Mouse (Mus musculus): ENCODE results near the gene Pus3.
"Not testable (repeated sequence)": the region's sequence is repeated elsewhere in the genome, so short reads cannot be mapped to it uniquely, and the experiment has no call there.

Pus3 gene

DNA sequence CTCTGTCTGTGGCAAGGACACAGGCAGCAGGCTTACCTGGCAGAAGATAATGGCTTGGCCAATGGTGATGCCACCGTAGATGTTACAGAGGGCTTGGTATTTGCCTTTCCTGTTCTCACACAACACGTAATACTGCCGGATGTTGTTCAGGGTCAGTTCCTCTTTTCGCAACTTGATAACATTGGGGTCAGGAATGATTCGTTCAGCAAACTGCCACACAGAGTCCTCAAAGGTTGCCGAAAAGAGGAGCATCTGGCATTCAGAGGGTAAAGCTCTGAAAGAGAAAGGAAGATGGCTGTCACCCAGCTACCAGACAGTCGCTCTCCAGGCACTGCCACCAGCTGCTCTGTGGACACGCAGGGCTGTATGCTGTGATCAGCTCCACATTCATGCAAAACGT lies 11.7 kb upstream of the Pus3 start:
- DNase-seq: no peak

DNA sequence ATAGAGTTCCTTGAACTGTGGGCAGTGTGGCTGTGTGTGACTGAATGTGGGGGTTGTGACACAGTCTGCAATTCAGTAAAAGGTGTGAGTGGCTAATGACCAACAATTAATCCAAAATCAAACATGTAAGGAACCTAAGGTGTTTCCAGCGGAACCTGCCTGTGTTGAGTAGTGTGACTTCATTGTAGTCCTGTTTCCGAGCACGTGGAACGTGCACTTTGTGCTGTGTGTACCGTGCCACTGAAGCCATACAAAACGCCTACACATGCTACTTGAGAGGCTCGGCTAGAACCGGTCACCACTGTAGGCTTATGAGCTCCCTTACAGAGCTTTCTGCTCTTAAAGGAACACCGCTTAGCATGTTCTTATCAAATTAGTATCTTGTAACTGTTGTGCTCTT lies 9.9 kb upstream of the Pus3 start:
- DNase-seq: no peak

DNA sequence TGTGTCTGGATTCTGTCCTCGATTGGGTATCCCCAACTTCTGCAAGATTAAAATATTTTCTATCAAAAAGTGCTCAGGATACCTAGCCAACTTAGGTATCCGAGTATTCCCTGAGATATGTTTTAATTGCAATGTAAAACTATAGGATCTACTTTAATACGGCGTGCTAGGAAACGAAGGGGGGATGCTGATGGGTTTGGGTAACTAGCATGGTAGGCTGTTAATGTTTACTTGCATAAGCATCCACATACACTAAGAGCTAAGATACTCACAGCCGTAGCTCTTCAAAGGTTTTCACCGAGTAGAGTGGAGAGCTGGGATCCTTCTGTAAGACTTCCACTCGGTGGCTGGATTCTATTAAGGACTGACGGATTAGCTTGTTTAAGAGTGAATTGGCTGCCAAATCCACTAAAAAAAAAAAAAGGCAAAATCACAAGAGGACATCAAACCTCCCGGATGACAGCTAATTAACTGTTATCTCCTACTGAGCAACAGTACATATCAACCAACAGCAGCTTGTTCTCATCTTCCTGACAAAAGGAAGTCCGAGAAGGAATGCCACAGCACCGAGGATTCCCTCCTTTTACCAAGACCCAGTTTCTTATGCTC lies 1.8 kb upstream of the Pus3 start:
- DNase-seq: no peak

DNA sequence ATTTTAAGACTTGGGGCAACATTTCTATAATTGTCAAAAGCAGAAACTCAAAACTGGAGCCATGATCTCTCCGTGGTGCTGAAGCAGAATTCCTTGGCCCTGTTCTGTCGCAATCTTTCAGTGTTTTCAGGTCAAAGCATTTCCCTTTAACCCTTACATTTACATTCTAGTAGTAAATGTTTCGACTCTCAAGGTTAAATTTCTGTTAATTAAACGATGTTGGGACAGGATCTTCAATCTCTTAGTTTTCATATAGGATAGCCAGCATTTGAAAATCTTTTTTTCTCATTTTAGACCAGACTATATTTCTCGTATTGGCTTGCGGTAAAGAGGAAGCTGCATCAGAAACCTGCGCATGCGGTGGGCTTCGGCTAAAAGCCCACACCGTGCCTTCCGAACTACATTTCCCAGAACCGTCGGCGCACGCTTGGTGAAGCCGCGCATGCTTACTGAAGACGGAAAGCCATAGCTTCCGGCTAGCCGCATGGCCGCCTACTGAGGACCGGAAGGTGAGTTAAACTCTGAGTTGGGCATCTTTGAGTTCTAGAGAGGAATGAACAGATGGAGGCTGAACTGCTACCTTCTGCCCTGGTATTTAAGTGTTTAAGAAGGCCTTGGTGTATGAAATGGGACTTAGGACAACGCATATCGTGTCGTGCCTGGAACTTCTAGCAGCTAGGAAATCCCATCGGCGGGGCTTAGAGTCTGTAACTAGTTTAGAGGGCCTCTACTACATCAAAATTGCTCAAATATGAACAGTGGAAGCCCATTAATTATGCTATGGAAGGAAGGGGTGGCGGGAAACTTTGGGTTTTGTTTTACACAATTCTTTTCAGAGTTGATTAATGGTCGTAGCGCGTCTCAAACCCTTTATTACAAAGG lies 855 bp downstream of the Pus3 start:
- peak; percentile 84 to 89 for DNase-seq

DNA sequence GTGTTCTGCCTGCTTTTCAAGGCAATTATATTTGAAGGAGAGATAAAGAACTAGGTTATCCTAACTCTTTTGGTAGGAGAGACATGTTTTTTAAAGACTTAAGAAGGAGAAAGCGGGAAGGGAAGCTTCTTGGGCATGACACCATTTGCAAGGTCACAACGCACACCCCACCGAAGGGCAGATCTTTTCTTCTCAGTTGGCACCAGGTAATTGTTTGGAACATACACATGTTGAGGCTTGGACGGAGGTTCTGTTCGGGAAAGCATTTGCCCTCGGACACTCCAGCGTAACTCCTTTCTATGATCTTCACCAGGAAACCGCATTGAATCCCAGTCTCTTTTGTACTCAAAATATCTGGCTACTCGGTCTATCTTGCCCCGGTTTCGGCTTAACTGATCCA lies 2.7 kb downstream of the Pus3 start:
- no peak for DNase-seq

DNA sequence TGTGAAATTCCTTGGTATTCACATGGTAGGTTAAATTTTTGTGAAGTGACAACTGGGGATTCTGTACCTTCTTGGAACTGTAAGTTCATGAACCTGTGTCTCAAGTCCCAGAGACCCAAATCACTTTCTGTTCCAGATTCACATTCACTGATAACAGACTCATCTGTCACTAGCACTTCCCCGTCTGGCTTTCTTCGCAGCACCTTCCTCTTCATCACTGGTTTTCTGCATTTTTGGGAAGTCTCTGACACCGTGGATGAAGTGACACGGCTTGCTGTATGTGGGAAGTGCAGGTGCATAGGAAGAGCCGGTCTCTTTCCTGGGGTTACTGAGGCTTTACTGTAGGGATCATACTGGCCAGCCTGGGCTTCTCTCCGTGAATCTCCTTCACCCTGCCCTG lies 3.2 kb downstream of the Pus3 start:
- no peak for DNase-seq

DNA sequence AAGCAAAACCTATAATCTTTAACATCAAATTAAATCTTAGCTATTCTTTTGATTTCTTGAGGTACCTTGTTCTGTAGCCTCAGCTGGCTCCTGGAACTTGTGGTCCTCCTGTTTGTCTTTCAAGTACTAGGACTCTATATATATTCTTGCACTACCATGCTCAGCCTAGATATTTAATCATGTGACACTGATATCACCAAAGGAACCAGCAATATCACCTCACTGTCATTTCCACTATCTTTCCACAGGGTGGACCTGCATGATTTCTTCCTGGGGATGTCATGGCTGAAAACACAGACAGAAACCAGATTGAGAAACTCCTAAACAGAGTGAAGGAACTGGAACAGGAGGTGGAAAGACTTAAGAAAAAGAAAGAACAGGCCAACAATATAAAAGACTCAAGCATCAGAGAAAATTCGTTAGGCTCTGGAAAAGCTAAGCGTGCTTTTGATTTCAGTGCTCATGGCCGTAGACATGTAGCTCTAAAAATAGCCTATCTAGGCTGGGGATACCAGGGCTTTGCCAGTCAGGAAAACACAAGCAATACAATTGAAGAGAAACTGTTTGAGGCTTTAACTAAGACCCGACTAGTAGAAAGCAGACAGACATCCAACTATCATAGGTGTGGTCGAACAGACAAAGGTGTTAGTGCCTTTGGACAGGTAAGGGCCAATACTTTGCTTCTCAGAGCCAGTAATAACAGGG lies 6.3 kb downstream of the Pus3 start:
- no peak for DNase-seq

DNA sequence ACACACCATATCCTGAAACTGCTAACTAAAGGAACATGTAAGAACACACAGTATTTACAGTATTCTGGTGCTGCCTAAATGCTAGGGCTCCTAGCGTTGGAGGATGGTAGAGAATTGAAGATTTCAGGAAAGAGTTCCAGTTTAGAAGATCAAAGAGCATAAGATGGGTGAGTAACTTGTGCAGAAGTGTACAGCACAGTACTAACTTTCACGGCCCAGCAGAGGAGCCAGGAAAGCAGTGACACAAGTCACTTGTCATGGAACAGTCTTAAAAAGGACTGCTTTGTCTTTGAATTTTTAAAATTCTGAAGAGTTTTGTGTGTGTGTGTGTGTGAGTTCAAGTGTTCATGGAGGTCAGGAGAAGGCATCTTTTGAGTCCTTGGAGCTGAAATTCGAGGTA lies 9.6 kb downstream of the Pus3 start:
- DNase-seq: no peak

DNA sequence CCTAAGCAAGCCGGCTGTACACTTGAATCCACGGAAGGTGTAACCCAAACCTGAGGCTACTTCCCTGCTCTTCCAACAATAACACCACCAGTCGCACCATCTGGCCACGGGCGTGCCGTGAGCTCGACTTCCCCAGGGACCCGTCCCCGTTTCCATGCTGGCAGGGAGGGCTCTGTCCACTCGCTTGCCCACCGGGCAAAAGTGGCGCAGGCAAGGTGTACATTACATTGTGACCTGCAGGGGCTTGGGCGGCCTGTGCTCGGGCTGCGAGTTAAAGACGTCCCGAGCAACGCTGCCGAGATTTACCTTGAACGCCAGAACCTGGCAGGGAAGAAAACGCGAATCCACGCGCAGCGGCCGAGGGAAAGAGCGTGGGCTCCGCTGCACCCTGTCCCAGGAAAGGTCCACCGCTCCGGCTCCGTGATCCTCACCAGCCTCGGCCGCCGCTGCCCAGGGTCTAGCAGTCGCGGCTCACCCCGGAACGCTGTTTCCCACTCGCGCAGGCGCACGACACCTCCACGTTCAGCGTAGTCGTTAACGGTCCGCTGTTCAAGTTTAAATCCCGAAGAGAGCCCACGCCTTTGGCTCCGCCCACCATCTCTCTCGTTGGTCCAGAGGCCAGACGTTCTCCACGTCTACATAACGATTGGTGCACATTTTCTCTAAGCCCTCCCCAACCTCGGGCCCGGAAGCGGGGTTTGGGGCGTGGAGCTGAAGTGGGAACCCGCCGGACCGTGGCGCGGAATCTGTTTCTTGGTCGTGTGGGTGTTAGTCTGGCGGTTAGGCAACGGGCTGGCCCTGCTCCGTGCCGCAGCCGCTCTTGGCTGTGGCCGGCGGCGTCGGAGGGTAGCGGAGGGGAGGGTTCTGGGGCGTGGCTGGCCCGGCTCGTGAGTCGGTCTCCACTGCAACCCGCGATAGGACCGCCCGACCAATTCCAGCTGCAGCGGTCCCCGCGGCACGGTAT lies 11.5 kb downstream of the Pus3 start, which contains the start of the genes Pate2 and Hyls1:
Gene Pate2 (plus strand): TSS at position 714 of the 964 bp plus-strand sequence.
Gene Hyls1 (minus strand): TSS at position 828 of the 964 bp plus-strand sequence.
- peak; percentile 93 to 96 for DNase-seq

DNA sequence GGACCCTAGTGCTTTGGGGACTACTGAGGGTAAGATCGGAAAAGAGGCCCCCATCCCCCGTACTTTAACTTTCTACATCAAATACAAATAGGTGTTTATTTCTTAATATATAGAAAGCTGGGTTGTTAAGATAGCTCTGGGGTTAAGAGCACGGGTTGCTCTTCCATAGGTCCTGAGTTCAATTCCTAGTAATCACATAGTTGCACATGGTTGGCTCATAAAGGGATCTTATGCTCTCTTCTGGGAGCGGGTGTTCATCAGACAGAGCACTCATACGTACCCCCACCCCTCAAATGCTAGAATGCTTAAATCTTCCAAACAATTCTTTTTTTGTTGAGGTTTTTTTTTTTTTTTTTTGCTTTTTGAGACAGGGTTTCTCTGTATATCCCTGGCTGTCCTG lies 12.3 kb downstream of the Pus3 start:
- DNase-seq: no peak

DNA sequence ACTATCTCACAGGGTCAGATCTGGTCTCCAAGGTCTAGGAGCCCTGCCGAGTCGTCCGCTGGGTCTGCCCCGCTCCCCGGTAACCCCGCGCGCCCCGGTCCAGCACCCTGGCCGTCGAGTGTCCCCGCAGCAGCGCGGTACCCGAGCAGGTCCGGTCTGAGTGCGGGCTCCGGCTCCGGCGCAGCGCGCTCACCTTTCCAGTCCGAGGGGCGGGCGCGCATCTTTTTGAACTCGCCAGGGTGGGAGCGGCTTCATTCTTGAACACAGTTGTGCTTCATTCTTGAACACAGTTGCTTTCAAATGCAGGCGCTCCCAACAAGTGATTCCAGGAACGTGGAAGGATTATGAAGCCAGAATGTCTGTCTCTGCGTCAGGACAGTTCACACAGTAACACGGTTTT lies 16.0 kb downstream of the Pus3 start:
- peak; percentile 8 to 10 for DNase-seq

DNA sequence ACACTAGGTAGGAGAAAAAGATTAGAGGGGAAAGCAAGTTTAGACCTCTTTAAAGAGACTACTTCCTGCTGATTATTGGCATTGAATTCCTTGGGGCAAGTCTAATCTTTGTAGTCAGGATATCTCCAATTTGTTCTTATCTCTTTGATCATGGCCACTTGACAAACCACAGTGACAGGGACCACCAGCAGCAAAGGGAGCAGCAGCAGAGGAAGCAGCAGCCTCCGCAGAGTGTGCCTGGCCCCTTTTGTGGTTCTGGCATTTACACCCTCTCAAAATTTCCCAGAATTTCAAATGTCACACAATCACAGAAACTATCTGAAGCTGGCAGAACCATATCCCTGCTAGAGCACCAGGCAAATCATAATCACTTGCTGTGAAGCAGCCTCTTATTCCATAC lies 29.3 kb downstream of the Pus3 start:
- DNase-seq: no peak

DNA sequence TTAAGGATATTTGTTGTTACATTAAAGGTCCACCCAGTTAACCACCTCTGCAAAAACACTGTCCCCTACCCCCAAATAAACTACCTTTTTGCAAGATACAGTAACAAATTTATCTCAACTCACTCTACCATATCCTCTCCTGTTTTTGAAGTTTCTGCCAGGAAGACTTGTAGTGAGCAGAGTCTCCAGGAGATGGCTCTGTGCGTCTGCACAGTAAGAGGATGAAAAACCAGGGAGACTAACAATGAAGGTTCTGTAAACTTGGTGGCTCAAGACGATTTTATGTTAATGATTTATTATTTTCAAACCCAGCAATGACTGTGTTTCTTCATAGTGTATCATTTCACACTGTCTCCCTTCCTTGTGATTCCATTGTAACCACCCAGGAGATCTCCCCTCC lies 34.5 kb downstream of the Pus3 start:
- DNase-seq: peak; percentile 48 to 56

DNA sequence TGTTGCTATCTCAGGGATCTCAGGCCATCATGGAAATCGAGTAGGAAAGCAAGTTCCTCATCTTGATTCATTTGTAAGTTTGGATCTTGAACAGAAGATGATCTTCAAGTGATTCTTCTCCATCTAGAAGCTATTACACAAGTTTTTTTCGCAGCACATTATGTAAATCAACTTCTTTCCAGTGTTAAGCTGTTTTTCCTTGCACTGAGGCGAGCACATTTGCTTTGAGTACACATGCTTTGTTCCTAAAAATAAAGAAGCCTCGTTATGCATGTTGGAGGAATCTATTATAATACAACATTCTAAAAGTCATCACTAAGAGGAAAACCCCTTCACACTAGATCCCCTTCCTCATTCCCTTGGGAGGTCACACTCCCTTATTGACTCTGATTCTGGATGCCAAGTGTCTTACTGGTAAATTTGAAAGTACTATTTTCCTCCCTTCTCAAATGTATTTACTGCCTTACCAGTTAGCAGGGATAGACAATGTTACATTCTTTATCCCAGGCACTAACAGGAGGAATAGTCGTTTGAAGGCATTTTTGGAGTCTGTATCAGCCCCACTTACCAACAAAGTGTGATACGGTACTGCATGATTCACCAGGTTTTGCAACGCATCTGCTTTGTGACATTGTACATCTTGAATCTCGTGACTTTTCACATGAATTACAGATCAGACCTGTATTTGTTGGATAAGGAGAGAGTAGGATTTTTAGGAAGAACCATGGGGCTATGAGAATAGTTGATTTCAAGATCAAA lies 49.4 kb downstream of the Pus3 start:
- DNase-seq: no peak

DNA sequence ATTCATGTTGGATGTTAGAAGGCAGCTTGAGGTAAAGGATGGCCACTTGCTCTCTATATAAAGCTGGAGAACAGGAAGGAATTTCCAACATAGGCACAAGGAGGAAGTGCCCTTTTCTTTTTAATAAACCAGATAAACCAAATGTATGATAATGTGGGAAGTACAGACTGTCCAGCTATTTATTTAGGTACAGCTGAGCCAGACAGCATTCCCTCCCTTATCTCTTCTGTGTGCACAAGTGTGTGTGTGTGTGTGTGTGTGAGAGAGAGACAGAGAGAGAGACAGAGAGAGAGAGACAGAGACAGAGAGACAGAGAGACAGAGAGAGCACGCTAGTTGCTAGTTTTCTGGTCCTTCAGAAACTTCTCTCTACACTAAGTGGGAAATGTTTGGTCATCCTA lies 53.4 kb downstream of the Pus3 start, which contains the start of gene Pate4:
Gene Pate4 (minus strand): TSS at position 101 of the 400 bp plus-strand sequence.
- DNase-seq: no peak

DNA sequence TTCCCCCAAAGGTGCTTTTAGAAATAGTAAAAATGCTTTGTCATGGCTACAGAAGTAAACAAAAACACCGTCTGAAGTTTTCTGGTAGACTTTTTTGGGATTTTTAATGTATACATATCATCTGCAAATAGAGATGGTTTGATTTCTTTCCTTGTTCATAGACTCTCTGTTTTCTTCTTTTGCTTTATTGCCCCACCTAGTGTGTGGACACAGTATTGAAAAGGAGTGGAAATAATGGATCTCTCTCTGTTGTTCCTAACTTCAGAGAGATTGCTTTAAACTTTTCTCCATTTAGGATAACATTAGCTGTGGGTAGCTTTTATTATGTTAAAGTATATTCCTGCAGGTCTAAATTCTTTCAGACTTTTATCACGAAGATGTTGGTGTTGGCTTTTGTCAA lies 55.6 kb downstream of the Pus3 start:
- DNase-seq: no peak

DNA sequence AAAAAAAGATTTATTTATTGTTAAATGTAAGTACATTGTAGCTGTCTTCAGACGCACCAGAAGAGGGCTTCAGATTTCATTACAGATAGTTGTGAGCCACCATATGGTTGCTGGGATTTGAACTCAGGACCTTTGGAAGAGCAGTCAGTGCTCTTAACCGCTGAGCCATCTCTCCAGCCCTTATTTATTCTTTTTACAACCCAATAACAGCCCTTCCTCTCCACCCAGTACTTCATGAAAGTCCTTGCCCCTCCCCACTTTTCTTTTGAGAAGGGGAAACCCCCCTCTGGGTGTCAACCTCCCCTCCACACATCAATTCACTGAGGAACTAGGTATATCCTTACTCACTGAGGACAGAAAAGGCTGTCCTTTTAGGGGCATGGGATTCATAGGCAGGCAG lies 58.4 kb downstream of the Pus3 start:
- DNase-seq: not testable (repeated sequence)
